Mouse (Mus musculus) Patski (cell line): ENCODE measurements around the gene Dpm3. TPM values are rescaled to one million over a fixed set of nuclear protein-coding genes. Genes with fewer than 3 reads are reported as not detected.

Experiments
- ATAC-seq: fragments of 100-300 bp; one replicate; pipeline ENCODE4 v1.8.0; 2021
- CTCF ChIA-PET: fragments of 350-600 bp; sonication (Branson Sonifier 250); formaldehyde crosslinking; loops from one replicate; lab custom pipeline; 2022; ENCODE audit warnings: inconsistent platforms; lab: Charles Lee
- POLR2A ChIA-PET: fragments of 350-600 bp; sonication (Branson Sonifier 250); formaldehyde crosslinking; loops from one replicate; lab custom pipeline; 2022; ENCODE audit warnings: antibody characterized with exemption, inconsistent platforms; lab: Charles Lee
- DNase-seq: peaks from one replicate; pipeline ENCODE4 v3.0.0-alpha.2; 2011; ENCODE audit warnings: low read depth, low spot score
- H3K27me3 ChIP-seq: fragments of 371-371 bp; one replicate; pipeline ENCODE4 v1.5.1; 2021
- CTCF ChIP-seq: fragments of 100-300 bp; IDR thresholded peaks from one replicate; pipeline ENCODE4 v1.5.1; 2021
- in situ Hi-C: fragments of 300-500 bp; cut with MboI; formaldehyde crosslinking; loops from 3 replicates; pipeline ENCODE4 v1.11.1; 2018; ENCODE audit warnings: low pct_unique_long_range_greater_than_20kb, mixed read lengths
- polyA plus RNA-seq: library from polyadenylated mRNA; unstranded; gene quantifications from one replicate; pipeline ENCODE4 v1.2.3, GENCODE M21; 2021

Gene Dpm3
- polyA plus RNA-seq, 1 experiment from 2014 or later: 104 TPM

GRCm38 (mm10) chr3:89219546-89219945, 39.6 kb upstream of the Dpm3 start:
- no peak for DNase-seq
- no peaks in the 10 kb centered on the region for H3K27me3 ChIP-seq
- CTCF ChIA-PET: no interaction called here
- TF ChIP-seq CTCF: no peak
- POLR2A ChIA-PET: no interaction called here
- no peak for ATAC-seq
- in situ Hi-C loops: loop anchor here (5.0 to 25.0 kb wide), 2 partner anchors 132 to 532 kb away; partner anchors contain the start of gene Khdc4

GRCm38 (mm10) chr3:89221167-89221566, 38.0 kb upstream of the Dpm3 start:
- CTCF ChIA-PET: no interaction called here
- in situ Hi-C loops: loop anchor here (25.0 kb wide), 1 partner anchor 534 kb away; the partner anchor contains the start of gene Khdc4
- no peak for TF ChIP-seq CTCF
- POLR2A ChIA-PET: no interaction called here
- DNase-seq (no peak), ATAC-seq (no peak)
- H3K27me3 ChIP-seq: no peaks in the 10 kb centered on the region

- in situ Hi-C loops: loop anchor here (25.0 kb wide), 1 partner anchor 537 kb away; the partner anchor contains the start of gene Khdc4
- ChIA-PET CTCF (interaction anchor here (0.5 to 1.2 kb wide), 3 partner anchors 8 to 103 kb away, joined by 3 read pairs; no protein-coding TSS in a partner anchor), POLR2A (no interaction called here)
- no peak for ATAC-seq
- DNase-seq: no peak
- TF ChIP-seq CTCF: no peak
- H3K27me3 ChIP-seq: no peaks in the 10 kb centered on the region
Measured at GRCm38 (mm10) chr3:89224796-89225195, 34.4 kb upstream of the Dpm3 start.

GRCm38 (mm10) chr3:89225321-89225815, 33.8 kb upstream of the Dpm3 start:
- H3K27me3 ChIP-seq: no peaks in the 10 kb centered on the region
- DNase-seq: no peak
- no peak for ATAC-seq
- POLR2A ChIA-PET: no interaction called here
- in situ Hi-C loops: no loop called here
- TF ChIP-seq CTCF: no peak
- CTCF ChIA-PET: interaction anchor here (0.5 to 1.6 kb wide), 4 partner anchors 9 to 138 kb away, joined by 3 read pairs; no protein-coding TSS in a partner anchor

GRCm38 (mm10) chr3:89225918-89226317, 33.2 kb upstream of the Dpm3 start:
- ATAC-seq (no peak), DNase-seq (no peak)
- no peaks in the 10 kb centered on the region for H3K27me3 ChIP-seq
- ChIA-PET CTCF (interaction anchor here (1.3 to 1.6 kb wide), 3 partner anchors 10 to 139 kb away, joined by 3 to 6 read pairs (median 3); partner anchors contain the start of gene Thbs3), POLR2A (no interaction called here)
- in situ Hi-C loops: no loop called here
- TF ChIP-seq CTCF: no peak

DNA sequence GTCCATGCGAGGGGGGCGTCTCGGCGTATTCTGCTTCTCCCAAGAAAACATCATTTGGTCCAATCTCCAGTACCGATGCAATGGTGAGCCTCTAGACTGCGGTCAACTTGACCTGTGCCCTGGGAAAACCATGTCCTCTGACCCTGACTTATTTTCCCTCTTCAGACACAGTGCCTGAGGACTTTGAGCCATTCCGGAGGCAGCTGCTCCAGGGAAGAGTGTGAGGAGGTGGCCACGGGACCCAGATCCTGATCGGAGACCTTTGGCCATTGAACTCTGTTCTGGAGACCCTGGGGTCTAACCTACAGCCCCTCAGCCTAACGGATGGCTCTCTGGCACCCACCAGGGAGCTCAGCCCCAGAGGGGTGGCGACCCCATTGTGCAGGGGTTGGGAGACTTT, 32.8 kb upstream of the Dpm3 start:
- ATAC-seq (no peak), DNase-seq (no peak)
- no peaks in the 10 kb centered on the region for H3K27me3 ChIP-seq
- in situ Hi-C loops: no loop called here
- POLR2A ChIA-PET: no interaction called here
- CTCF ChIA-PET: interaction anchor here (1.3 to 1.6 kb wide), 3 partner anchors 11 to 139 kb away, joined by 3 to 6 read pairs (median 3); partner anchors contain the start of gene Thbs3
- no peak for TF ChIP-seq CTCF

GRCm38 (mm10) chr3:89226900-89227299, 32.3 kb upstream of the Dpm3 start, which contains the start of gene Mtx1:
TSS of gene Mtx1 (minus strand) at chr3:89227088.
- DNase-seq (no peak), ATAC-seq (no peak)
- H3K27me3 ChIP-seq: no peaks in the 10 kb centered on the region
- no peak for TF ChIP-seq CTCF
- in situ Hi-C loops: no loop called here
- ChIA-PET POLR2A (no interaction called here), CTCF (interaction anchor here (1.3 to 1.5 kb wide), 3 partner anchors 11 to 126 kb away, joined by 3 to 6 read pairs (median 4); partner anchors contain the start of genes Fdps, Gm43738 and Thbs3)

DNA sequence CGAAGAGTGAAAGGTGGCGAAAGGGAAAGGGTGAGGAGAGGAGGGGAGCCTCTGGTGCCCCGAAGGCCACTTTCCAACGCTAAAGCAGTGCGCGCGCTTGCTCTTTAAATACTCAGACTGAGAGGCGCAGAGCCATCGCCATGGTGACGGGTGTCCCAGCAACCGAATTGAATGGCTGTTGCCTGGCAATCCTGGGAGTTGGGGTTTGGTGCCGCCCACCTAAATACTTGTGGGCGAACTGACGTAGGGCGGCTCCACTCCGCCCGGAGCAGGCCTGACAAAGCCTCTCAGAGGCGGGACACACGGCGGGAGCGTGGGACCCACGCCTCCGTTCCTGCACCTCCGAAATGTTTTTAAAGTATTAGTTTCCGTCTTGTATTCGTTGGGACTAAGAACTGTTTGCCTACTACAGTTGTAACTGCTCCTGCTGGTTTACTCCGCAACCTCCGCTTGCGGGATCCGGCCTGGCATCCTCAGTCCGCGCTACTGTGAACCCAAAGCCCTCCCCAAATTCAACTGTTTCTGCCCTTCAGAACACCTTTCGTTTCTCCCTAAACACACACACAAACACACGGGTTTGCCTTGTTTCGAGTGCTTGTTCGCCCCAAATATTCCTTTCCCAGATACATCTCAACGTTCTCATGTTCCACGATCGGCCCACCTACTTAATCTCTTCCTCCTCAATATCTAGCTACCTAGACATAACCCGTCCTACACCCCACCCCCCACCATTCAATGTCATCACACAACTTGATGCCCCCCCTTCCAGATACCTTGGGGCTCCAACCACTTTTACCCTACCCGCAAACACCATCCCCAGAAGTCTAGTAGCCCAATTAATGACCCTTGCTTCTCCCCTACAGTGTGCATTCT, 31.6 kb upstream of the Dpm3 start:
- H3K27me3 ChIP-seq: no peaks in the 10 kb centered on the region
- in situ Hi-C loops: no loop called here
- ChIA-PET CTCF (interaction anchor here (1.3 to 1.5 kb wide), 3 partner anchors 12 to 126 kb away, joined by 3 to 6 read pairs (median 4); partner anchors contain the start of genes Fdps, Gm43738 and Thbs3), POLR2A (no interaction called here)
- peak; percentile 88 for DNase-seq
- no peak for TF ChIP-seq CTCF
- peak; percentile 55 for ATAC-seq

GRCm38 (mm10) chr3:89228180-89228549, 31.0 kb upstream of the Dpm3 start:
- ChIA-PET POLR2A (no interaction called here), CTCF (interaction anchor here (1.5 kb wide), 1 partner anchor 127 kb away, joined by 4 read pairs; the partner anchor contains the start of genes Fdps and Gm43738)
- H3K27me3 ChIP-seq: no peaks in the 10 kb centered on the region
- peak; percentile 74 for ATAC-seq
- no peak for DNase-seq
- no peak for TF ChIP-seq CTCF
- in situ Hi-C loops: no loop called here

- no peaks in the 10 kb centered on the region for H3K27me3 ChIP-seq
- POLR2A ChIA-PET: interaction anchor here (2.4 kb wide), 1 partner anchor 16 kb away, joined by 13 read pairs; no protein-coding TSS in a partner anchor
- in situ Hi-C loops: no loop called here
- CTCF ChIA-PET: interaction anchor here (4.7 kb wide), 1 partner anchor 15 kb away, joined by 51 read pairs; the partner anchor contains the start of genes Krtcap2 and Trim46
- TF ChIP-seq CTCF: no peak
- no peak for ATAC-seq
- no peak for DNase-seq
Measured at GRCm38 (mm10) chr3:89228836-89229235, 30.3 kb upstream of the Dpm3 start, which contains the start of gene Muc1. TSS of gene Muc1 (plus strand) at chr3:89229057.
